Mouse (Mus musculus) cerebellum, adult (tissue): ENCODE measurements around the gene Lsm2.
"Not testable (repeated sequence)": the region's sequence is repeated elsewhere in the genome, so short reads cannot be mapped to it uniquely, and the experiment has no call there.

Experiments
- ATAC-seq: cut with Nextera tagmentation; 2 replicates; pipeline ENCODE4 v1.9.2; 2017; ENCODE audit warnings: mild to moderate bottlenecking, moderate library complexity, mixed read lengths; ENCODE audit not compliant: insufficient number of reproducible peaks, low FRiP score, low TSS enrichment

The Lsm2 gene

GRCm38 (mm10) chr17:35026206-35026605 lies 44.5 kb downstream of the Lsm2 start:
- ATAC-seq: no peak

GRCm38 (mm10) chr17:35027277-35028068 lies 45.8 kb downstream of the Lsm2 start, which contains the start of gene Sapcd1:
Gene Sapcd1 (minus strand): TSS chr17:35028016.
- ATAC-seq: no peak

- ATAC-seq: no peak
These were observed 46.7 kb downstream of the Lsm2 start for GRCm38 (mm10) chr17:35028315-35028714.

- no peak for ATAC-seq
These were observed 48.2 kb downstream of the Lsm2 start for GRCm38 (mm10) chr17:35029691-35030532.

GRCm38 (mm10) chr17:35031272-35031671 lies 49.6 kb downstream of the Lsm2 start:
- no peak for ATAC-seq

GRCm38 (mm10) chr17:35031880-35032279 lies 50.2 kb downstream of the Lsm2 start:
- no peak for ATAC-seq

- no peak for ATAC-seq
These were observed 50.7 kb downstream of the Lsm2 start for GRCm38 (mm10) chr17:35032323-35032870.

- ATAC-seq: not testable (repeated sequence)
These were observed 52.0 kb downstream of the Lsm2 start for GRCm38 (mm10) chr17:35033703-35034102.

- ATAC-seq: no peak
These were observed 53.2 kb downstream of the Lsm2 start for GRCm38 (mm10) chr17:35034896-35035295.
